Mouse (Mus musculus) C2C12 (cell line): ENCODE data around the gene Cdk4.

Source experiments
- CTCF ChIP-seq: IDR thresholded peaks from one replicate; pipeline ENCODE4 v1.5.1; 2011; ENCODE audit not compliant: control insufficient read depth, insufficient read depth, insufficient read length
- MYOD1 ChIP-seq: IDR thresholded peaks from one replicate; pipeline ENCODE4 v1.6.1; 2011; ENCODE audit warnings: low read depth; ENCODE audit not compliant: control insufficient read depth, insufficient read length
- USF1 ChIP-seq: IDR thresholded peaks from one replicate; pipeline ENCODE4 v1.6.1; 2011; ENCODE audit warnings: low read depth, mild to moderate bottlenecking, control low read depth, moderate library complexity

GRCm38 (mm10) chr10:127085052-127085451 is 21.7 kb downstream of the Cdk4 start:
- no peak for TF ChIP-seq CTCF
- no peak for TF ChIP-seq USF1
- no peak for TF ChIP-seq MYOD1
